Mouse (Mus musculus) spleen, adult 2 months (tissue): ENCODE results near the gene Gm45208. TPM values are rescaled to one million over a fixed set of nuclear protein-coding genes. Genes with fewer than 3 reads are reported as not detected.
A peak's percentile ranks its signal among the peaks of the same experiment; 100 is the strongest.
"Not testable (repeated sequence)": the region's sequence is repeated elsewhere in the genome, so short reads cannot be mapped to it uniquely, and the experiment has no call there.

ENCODE experiments used
- DNase-seq, 2 experiments: peaks; one replicate each; pipeline versions ENCODE4 v3.0.0 to v3.0.0-alpha.2; 2012 to 2021; ENCODE audit warnings: low spot score in 2 of 2, low read depth in 1 of 2
- H3K27ac ChIP-seq: fragments of 200-500 bp; 2 replicates; pipeline ENCODE4 v1.5.1; 2012; ENCODE audit warnings: low read length, inconsistent platforms; ENCODE audit not compliant: insufficient read depth
- H3K27me3 ChIP-seq: fragments of 200-500 bp; 2 replicates; pipeline ENCODE4 v1.6.1; 2012; ENCODE audit warnings: mild to moderate bottlenecking, moderate library complexity, low read length, inconsistent platforms; ENCODE audit not compliant: control insufficient read depth, insufficient read depth
- H3K36me3 ChIP-seq: fragments of 200-500 bp; 2 replicates; pipeline ENCODE4 v1.6.1; 2012; ENCODE audit warnings: mild to moderate bottlenecking, low read length, inconsistent platforms; ENCODE audit not compliant: control insufficient read depth, insufficient read depth
- H3K4me1 ChIP-seq: fragments of 200-500 bp; 2 replicates; pipeline ENCODE4 v1.6.1; 2011; ENCODE audit warnings: inconsistent platforms; ENCODE audit not compliant: control insufficient read depth, insufficient read depth, insufficient read length
- H3K4me3 ChIP-seq: fragments of 200-500 bp; 2 replicates; pipeline ENCODE4 v1.5.1; 2011; ENCODE audit warnings: mild to moderate bottlenecking, inconsistent platforms; ENCODE audit not compliant: insufficient read depth, insufficient read length; ENCODE audit errors: extremely low read depth
- CTCF ChIP-seq: fragments of 200-500 bp; IDR thresholded peaks from 2 replicates; pipeline ENCODE4 v1.5.1; 2011; ENCODE audit warnings: mild to moderate bottlenecking, inconsistent platforms; ENCODE audit not compliant: insufficient read depth, insufficient read length, insufficient replicate concordance; ENCODE audit errors: extremely low read depth
- POLR2A ChIP-seq: fragments of 200-500 bp; IDR thresholded peaks from 2 replicates; pipeline ENCODE4 v1.6.1; 2011; ENCODE audit warnings: low read depth, low read length, inconsistent platforms
- WGBS: fragments of 180-500 bp; shearing (Covaris S2); methylation state at CpG from one replicate; pipeline ENCODE4 v1.1.7; 2018; 5-methylcytosine and 5-hydroxymethylcytosine counted together
- polyA plus RNA-seq: library from polyadenylated mRNA; depleted of rRNA; stranded (reverse); fragments of >200 nt; gene quantifications from 2 replicates; pipeline ENCODE4 v1.2.3, GENCODE M21; 2012

Gm45208 gene
- polyA plus RNA-seq, 1 experiment = 0.13 TPM

DNA sequence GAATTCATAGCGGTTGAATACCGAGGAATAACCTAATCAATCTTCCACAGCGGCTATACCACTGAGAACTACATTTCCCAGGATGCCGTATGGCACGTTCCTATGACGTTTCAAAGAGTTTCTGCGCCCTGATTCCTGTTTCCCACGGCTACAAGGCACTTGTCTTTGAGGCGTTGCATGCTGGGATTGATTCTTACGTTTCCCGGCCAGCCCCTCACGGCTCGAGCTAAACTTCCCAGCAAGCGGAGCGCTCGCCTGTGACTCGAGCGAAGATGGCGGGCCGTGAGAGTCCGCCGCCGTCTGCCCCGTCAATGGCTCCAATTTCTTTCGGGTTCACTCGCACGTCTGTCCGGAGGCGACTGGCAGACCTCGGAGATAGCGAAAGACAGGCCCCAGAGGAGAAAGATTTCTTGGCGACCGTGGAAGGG lies 25.1 kb upstream of the Gm45208 start, which contains the start of gene Gpkow:
TSS of gene Gpkow (plus strand) at position 178 of the 428 bp plus-strand sequence.
- Histone ChIP-seq H3K27ac (peak within 1 kb of the TSS; percentile 73; the same call in 1 of the 2 replicates), H3K4me1 (no peaks in the 10 kb centered on the region), H3K4me3 (peak within 1 kb of the TSS; percentile 80), H3K27me3 (no peaks in the 10 kb centered on the region), H3K36me3 (peaks cover 3% of the 10 kb centered on the region)
- WGBS = 20% methylated on average over 33 of the region's 33 CpGs
- TF ChIP-seq POLR2A (peak; percentile 31; the same call in 1 of the 2 replicates), CTCF (no peak)
- peak; percentile 78 to 80 for DNase-seq

DNA sequence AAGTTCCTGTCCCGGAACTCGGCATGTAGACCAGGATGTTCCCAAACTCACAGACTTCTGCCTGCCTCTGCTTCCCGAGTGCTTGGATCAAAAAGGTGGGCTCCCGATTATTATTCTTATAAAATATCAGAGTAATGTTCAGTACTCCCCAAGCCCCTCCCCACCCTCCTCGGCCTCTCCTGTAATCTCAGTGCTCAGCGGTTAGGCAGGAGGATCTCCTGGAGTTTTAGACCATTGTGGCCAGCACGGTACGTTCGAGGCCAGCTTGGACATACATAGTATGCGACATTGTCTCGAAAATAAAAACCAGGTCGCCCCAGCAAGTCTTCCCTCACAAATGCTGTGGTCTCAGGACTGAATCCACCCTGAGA lies 8.3 kb upstream of the Gm45208 start:
- H3K4me1 ChIP-seq, H3K27ac ChIP-seq, DNase-seq, H3K27me3 ChIP-seq, H3K36me3 ChIP-seq: not testable (repeated sequence)
- 28% methylated on average over 6 of the region's 12 CpGs for WGBS
- H3K4me3 ChIP-seq = peak overlapping the region; percentile 40; the same call in 1 of the 2 replicates

GRCm38 (mm10) chrX:7714135-7714899 lies 7.7 kb upstream of the Gm45208 start, which contains the start of gene Wdr45:
Gene Wdr45, plus strand, starts transcription at chrX:7714333.
- not testable (repeated sequence) for H3K27me3 ChIP-seq, H3K4me1 ChIP-seq, H3K36me3 ChIP-seq
- Histone ChIP-seq H3K4me3 (peak within 1 kb of the TSS; percentile 40; the same call in 1 of the 2 replicates), H3K27ac (peak within 1 kb of the TSS; percentile 74; the same call in 1 of the 2 replicates)
- peak; percentile 89 to 92 for DNase-seq
- WGBS = 30% methylated on average over 47 of the region's 60 CpGs

- not testable (repeated sequence) for H3K36me3 ChIP-seq, H3K4me3 ChIP-seq, H3K27ac ChIP-seq, H3K4me1 ChIP-seq, H3K27me3 ChIP-seq, DNase-seq
- 38% methylated on average over 1 of the region's 1 CpGs for WGBS
Observed at GRCm38 (mm10) chrX:7716058-7716457, 6.0 kb upstream of the Gm45208 start.

GRCm38 (mm10) chrX:7722282-7722611 lies 202 bp downstream of the Gm45208 start:
- DNase-seq = no peak
- peak overlapping the region; percentile 89 for H3K4me3 ChIP-seq
- peaks cover 6% of the 10 kb centered on the region for H3K36me3 ChIP-seq
- H3K27me3 ChIP-seq = no peaks in the 10 kb centered on the region
- TF ChIP-seq POLR2A = no peak
- no peak for TF ChIP-seq CTCF
- 23% methylated on average over 11 of the region's 11 CpGs for WGBS
- H3K4me1 ChIP-seq = no peaks in the 10 kb centered on the region
- H3K27ac ChIP-seq = peak overlapping the region; percentile 62

- H3K4me3 ChIP-seq = peak overlapping the region; percentile 89
- no peaks in the 10 kb centered on the region for H3K4me1 ChIP-seq
- WGBS = 23% methylated on average over 4 of the region's 4 CpGs
- no peak overlapping the region for H3K27ac ChIP-seq
- no peak for DNase-seq
- peaks cover 6% of the 10 kb centered on the region for H3K36me3 ChIP-seq
- no peaks in the 10 kb centered on the region for H3K27me3 ChIP-seq
- no peak for TF ChIP-seq POLR2A
- no peak for TF ChIP-seq CTCF
Observed at GRCm38 (mm10) chrX:7722691-7723090, 646 bp downstream of the Gm45208 start.

- 85% methylated on average over 7 of the region's 7 CpGs for WGBS
- Histone ChIP-seq H3K27me3 (no peaks in the 10 kb centered on the region), H3K4me3 (no peak overlapping the region), H3K27ac (no peak overlapping the region), H3K4me1 (no peaks in the 10 kb centered on the region), H3K36me3 (peaks cover 6% of the 10 kb centered on the region)
- TF ChIP-seq POLR2A (no peak), CTCF (no peak)
- DNase-seq = no peak
Observed at GRCm38 (mm10) chrX:7724135-7724534, 2.1 kb downstream of the Gm45208 start.
